Mouse (Mus musculus) lung, adult 2 months (tissue): ENCODE results near the gene Pkn2.

ENCODE experiments used
- CTCF ChIP-seq: fragments of 200-500 bp; IDR thresholded peaks from 2 replicates; pipeline ENCODE4 v1.5.1; 2011; ENCODE audit warnings: mild to moderate bottlenecking, low read length, control low read depth; ENCODE audit not compliant: insufficient read depth
- POLR2A ChIP-seq: fragments of 200-500 bp; IDR thresholded peaks from 2 replicates; pipeline ENCODE4 v1.6.1; 2011; ENCODE audit warnings: low read depth, mild to moderate bottlenecking, control low read depth, low read length, borderline replicate concordance; ENCODE audit errors: extremely low read depth

DNA sequence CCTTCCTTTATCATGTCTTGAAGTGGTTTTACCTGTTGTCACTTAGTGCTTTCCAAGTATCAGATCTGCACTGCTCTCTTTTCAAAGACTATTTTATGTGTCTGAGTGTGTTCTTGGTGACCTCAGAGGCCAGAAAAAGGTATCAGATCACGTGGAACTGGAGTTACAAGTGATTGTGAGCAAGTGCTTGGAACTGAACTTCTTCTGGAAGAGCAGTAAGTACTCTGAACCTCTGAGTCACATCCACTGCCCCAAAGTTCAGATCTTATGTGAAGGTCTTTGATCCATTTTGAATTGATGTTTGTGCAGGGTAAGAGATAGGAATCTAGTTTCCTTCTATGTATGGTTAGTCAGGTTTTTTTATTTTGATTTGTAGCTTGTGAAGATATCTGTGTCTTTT lies 111.3 kb downstream of the Pkn2 start:
- TF ChIP-seq POLR2A, result no peak
- TF ChIP-seq CTCF, result no peak
